Mouse (Mus musculus) liver, embryonic 11.5 days (tissue): Measurements from ENCODE around the gene Chkb. TPM values are rescaled to one million over a fixed set of nuclear protein-coding genes. Genes with fewer than 3 reads are reported as not detected.
A peak's percentile ranks its signal among the peaks of the same experiment; 100 is the strongest.

Experiments
- ATAC-seq: fragments of 200-750 bp; cut with Nextera tagmentation; replicated peaks from 2 replicates; pipeline ENCODE4 v1.8.0; 2017; ENCODE audit warnings: moderate number of reproducible peaks, mild to moderate bottlenecking, moderate TSS enrichment, moderate library complexity; ENCODE audit not compliant: low FRiP score
- DNase-seq: peaks from one replicate; pipeline ENCODE4 v3.0.0-alpha.2; 2017; ENCODE audit warnings: low spot score
- H3K27ac ChIP-seq: fragments of 300-500 bp; sonication (generic); 2 replicates; pipeline ENCODE4 v1.5.1; 2014; ENCODE audit warnings: mild to moderate bottlenecking, low read depth, low read length, control low read depth
- H3K27me3 ChIP-seq: fragments of 300-500 bp; sonication (generic); replicated peaks from 2 replicates; pipeline ENCODE4 v1.6.1; 2014; ENCODE audit warnings: low read length, mixed read lengths; ENCODE audit not compliant: control insufficient read depth, insufficient read depth
- H3K36me3 ChIP-seq: fragments of 300-500 bp; sonication (generic); 2 replicates; pipeline ENCODE4 v1.6.1; 2014; ENCODE audit warnings: mild to moderate bottlenecking, low read length, moderate library complexity, mixed read lengths; ENCODE audit not compliant: control insufficient read depth, insufficient read depth
- H3K4me1 ChIP-seq: fragments of 300-500 bp; sonication (generic); replicated peaks from 2 replicates; pipeline ENCODE4 v1.6.1; 2014; ENCODE audit warnings: low read length, mixed read lengths; ENCODE audit not compliant: control insufficient read depth, insufficient read depth
- H3K4me2 ChIP-seq: fragments of 300-500 bp; sonication (generic); 2 replicates; pipeline ENCODE4 v1.6.1; 2014; ENCODE audit warnings: mild to moderate bottlenecking, control low read depth, moderate library complexity
- H3K4me3 ChIP-seq: fragments of 300-500 bp; sonication (generic); 2 replicates; pipeline ENCODE4 v1.5.1; 2014; ENCODE audit warnings: low read depth, low read length, control low read depth
- H3K9ac ChIP-seq: fragments of 300-500 bp; sonication (generic); 2 replicates; pipeline ENCODE4 v1.6.1; 2014; ENCODE audit warnings: low read depth, low read length, control low read depth
- H3K9me3 ChIP-seq: fragments of 300-500 bp; sonication (generic); 2 replicates; pipeline ENCODE4 v1.6.1; 2016; ENCODE audit warnings: low read length, inconsistent platforms, mixed read lengths; ENCODE audit not compliant: control insufficient read depth
- WGBS: fragments of 180-500 bp; shearing (Covaris S2); extraction: QIAGEN DNeasy Blood & Tissue Kit; methylation state at CpG from one replicate; pipeline ENCODE4 v1.1.7; 2014; 5-methylcytosine and 5-hydroxymethylcytosine counted together
- polyA plus RNA-seq: library from polyadenylated mRNA; unstranded; fragments of >200 nt; fragmentation: Nextera tagmentation; extraction: Ambion mirVana; gene quantifications from 2 replicates; pipeline ENCODE4 v1.2.1, GENCODE M21; 2014

Chkb gene
- polyA plus RNA-seq = 43.5 and 47.5 TPM in 2 replicates

DNA sequence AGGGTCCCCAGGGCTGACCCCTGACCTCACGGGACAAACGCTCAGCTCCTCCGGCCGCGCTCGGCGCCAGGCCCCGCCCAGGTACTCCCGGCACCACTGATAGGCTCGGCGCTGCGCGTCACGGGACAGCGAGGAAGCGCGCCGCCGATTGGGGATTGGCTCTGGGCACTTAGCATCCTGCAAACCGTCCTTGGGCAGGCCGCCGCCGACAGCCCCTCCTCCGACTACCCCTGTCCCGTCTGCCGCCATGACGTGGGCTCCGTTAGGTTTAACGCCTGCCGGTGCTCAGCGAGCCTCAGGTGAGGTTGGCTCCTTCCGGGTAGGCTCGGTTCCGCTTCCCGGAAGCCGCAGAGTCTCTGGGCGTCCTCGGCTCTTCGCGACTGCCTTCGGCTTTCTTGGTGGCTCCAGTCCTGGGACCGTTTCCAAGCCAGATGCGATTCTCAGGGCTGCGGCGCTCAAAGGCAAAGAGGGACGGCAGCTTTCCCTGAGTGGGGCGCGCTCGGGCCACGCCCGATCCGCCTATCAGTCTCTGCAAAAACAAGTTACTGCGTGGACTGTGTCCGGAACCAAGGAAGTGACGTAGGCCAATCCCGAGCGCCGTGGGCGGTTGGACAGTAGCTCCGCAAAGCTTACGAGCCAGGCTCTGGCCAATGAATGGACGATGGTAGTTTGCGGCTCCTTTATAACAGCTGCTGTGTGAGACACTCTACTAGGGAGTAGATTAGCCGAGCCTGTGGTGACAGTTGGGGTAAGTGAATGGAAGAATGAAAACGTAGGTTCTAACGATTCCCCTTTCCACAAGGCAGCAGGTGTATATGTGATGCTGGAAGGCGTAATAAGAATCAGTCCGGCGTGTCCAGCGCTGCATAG lies at the start of gene Chkb, which contains the start of the genes C730034F03Rik and Gm44502:
Gene Chkb, minus strand, starts transcription at position 557 of the 870 bp plus-strand sequence.
Gene C730034F03Rik, plus strand, starts transcription at position 238 of the 870 bp plus-strand sequence.
Gene Gm44502, minus strand, starts transcription at position 345 of the 870 bp plus-strand sequence.
- Histone ChIP-seq H3K4me1 (peaks cover 11% of the 10 kb centered on the region), H3K27ac (peak within 1 kb of the TSS; percentile 96), H3K9ac (peak within 1 kb of the TSS; percentile 86), H3K36me3 (peaks cover 7% of the 10 kb centered on the region; the same call in 1 of the 2 replicates), H3K4me3 (peak within 1 kb of the TSS; percentile 76), H3K9me3 (no peaks in the 10 kb centered on the region), H3K27me3 (no peaks in the 10 kb centered on the region), H3K4me2 (peak within 1 kb of the TSS; percentile 93)
- ATAC-seq = peak; percentile 90
- under 1% methylated on average over 70 of the region's 70 CpGs for WGBS
- DNase-seq = peak; percentile 91

DNA sequence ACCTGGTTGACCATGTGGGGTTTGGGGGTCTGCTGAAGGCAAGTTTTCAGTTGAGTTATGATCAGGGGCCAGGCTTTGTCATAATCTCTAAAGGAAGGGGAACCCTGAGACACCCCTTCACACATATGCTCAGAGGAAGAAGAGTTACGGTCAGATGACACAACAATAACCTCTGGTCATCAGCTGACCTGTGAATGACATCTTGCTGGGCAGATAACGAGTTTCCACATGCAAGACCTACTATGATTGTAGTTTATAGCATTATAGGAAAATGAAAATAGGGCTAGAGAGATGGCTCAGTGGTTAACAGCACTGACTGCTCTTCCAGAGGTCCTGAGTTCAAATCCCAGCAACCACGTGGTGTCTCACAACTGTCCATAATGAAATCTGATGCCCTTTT lies 48.9 kb upstream of the Chkb start:
- ATAC-seq = no peak

GRCm38 (mm10) chr15:89477806-89478205 lies 48.1 kb upstream of the Chkb start:
- no peaks in the 10 kb centered on the region for H3K27me3 ChIP-seq
- WGBS = 64% methylated on average over 8 of the region's 8 CpGs
- H3K4me1 ChIP-seq = peaks cover 15% of the 10 kb centered on the region
- no peak for ATAC-seq
- DNase-seq = no peak
- peak overlapping the region; percentile 2; the same call in 1 of the 2 replicates for H3K4me3 ChIP-seq
- no peak overlapping the region for H3K27ac ChIP-seq
- H3K9me3 ChIP-seq = no peaks in the 10 kb centered on the region
- no peak overlapping the region for H3K9ac ChIP-seq
- H3K36me3 ChIP-seq = no peaks in the 10 kb centered on the region
- peak overlapping the region; percentile 14; the same call in 1 of the 2 replicates for H3K4me2 ChIP-seq

More for the DNA sequence above, 48.9 kb upstream of the Chkb start:
- no peak for DNase-seq
- Histone ChIP-seq H3K36me3 (no peaks in the 10 kb centered on the region), H3K27me3 (no peaks in the 10 kb centered on the region), H3K9ac (no peak overlapping the region), H3K4me3 (no peak overlapping the region), H3K4me2 (no peak overlapping the region), H3K27ac (no peak overlapping the region), H3K9me3 (no peaks in the 10 kb centered on the region), H3K4me1 (peaks cover 15% of the 10 kb centered on the region)
- 75% methylated on average over 3 of the region's 3 CpGs for WGBS

DNA sequence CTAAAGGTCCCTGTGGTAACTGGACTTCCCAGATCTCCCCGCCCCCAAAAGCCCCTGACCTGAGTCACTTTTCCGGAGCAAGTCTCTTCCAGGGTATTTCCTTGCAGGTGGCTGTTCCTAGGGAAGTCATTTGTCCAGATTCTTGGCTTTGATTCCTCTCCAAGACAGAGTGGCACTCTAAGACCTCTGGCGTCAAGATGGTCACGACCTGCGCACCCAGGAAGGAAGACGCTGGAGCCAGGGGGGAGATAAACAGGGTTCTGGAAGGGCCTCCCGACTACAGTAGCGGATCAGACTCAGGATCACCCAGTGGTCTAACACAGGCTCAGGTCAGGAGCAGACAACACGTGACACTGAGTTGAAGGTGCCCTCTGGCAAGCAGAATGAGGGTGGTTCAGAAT lies 47.4 kb upstream of the Chkb start, which contains the start of gene Arsa:
Gene Arsa, minus strand, starts transcription at position 335 of the 401 bp plus-strand sequence.
- ATAC-seq (no peak), DNase-seq (no peak)
- H3K4me2 ChIP-seq = peak within 1 kb of the TSS; percentile 77
- WGBS = 22% methylated on average over 9 of the region's 9 CpGs
- H3K36me3 ChIP-seq = no peaks in the 10 kb centered on the region
- H3K4me3 ChIP-seq = peak within 1 kb of the TSS; percentile 62
- H3K4me1 ChIP-seq = peaks cover 15% of the 10 kb centered on the region
- H3K27me3 ChIP-seq = no peaks in the 10 kb centered on the region
- no peaks in the 10 kb centered on the region for H3K9me3 ChIP-seq
- peak within 1 kb of the TSS; percentile 35 for H3K27ac ChIP-seq
- peak within 1 kb of the TSS; percentile 73 for H3K9ac ChIP-seq

- Histone ChIP-seq H3K27me3 (no peaks in the 10 kb centered on the region), H3K9ac (peak overlapping the region; percentile 73), H3K4me3 (peak overlapping the region; percentile 62), H3K9me3 (no peaks in the 10 kb centered on the region), H3K27ac (peak overlapping the region; percentile 35), H3K4me1 (peaks cover 15% of the 10 kb centered on the region), H3K4me2 (peak overlapping the region; percentile 77), H3K36me3 (no peaks in the 10 kb centered on the region)
- no peak for DNase-seq
- 5% methylated on average over 5 of the region's 5 CpGs for WGBS
- ATAC-seq = no peak
Measured at GRCm38 (mm10) chr15:89476475-89476815, 46.7 kb upstream of the Chkb start.

- peaks cover 15% of the 10 kb centered on the region for H3K4me1 ChIP-seq
- 9% methylated on average over 44 of the region's 44 CpGs for WGBS
- peak; percentile 92 for DNase-seq
- no peaks in the 10 kb centered on the region for H3K27me3 ChIP-seq
- peak overlapping the region; percentile 77 for H3K4me2 ChIP-seq
- H3K4me3 ChIP-seq = peak overlapping the region; percentile 62
- peak overlapping the region; percentile 35 for H3K27ac ChIP-seq
- H3K9me3 ChIP-seq = no peaks in the 10 kb centered on the region
- peak; percentile 98 for ATAC-seq
- peak overlapping the region; percentile 73 for H3K9ac ChIP-seq
- H3K36me3 ChIP-seq = no peaks in the 10 kb centered on the region
Measured at GRCm38 (mm10) chr15:89475611-89476474, 46.1 kb upstream of the Chkb start.

GRCm38 (mm10) chr15:89475293-89475600 lies 45.5 kb upstream of the Chkb start:
- peak overlapping the region; percentile 77 for H3K4me2 ChIP-seq
- no peaks in the 10 kb centered on the region for H3K27me3 ChIP-seq
- no peaks in the 10 kb centered on the region for H3K9me3 ChIP-seq
- H3K27ac ChIP-seq = no peak overlapping the region; the same call in 1 of the 2 replicates
- ATAC-seq (no peak), DNase-seq (no peak)
- H3K9ac ChIP-seq = peak overlapping the region; percentile 58
- no peaks in the 10 kb centered on the region for H3K36me3 ChIP-seq
- H3K4me1 ChIP-seq = peaks cover 15% of the 10 kb centered on the region
- 64% methylated on average over 7 of the region's 7 CpGs for WGBS
- peak overlapping the region; percentile 62 for H3K4me3 ChIP-seq

DNA sequence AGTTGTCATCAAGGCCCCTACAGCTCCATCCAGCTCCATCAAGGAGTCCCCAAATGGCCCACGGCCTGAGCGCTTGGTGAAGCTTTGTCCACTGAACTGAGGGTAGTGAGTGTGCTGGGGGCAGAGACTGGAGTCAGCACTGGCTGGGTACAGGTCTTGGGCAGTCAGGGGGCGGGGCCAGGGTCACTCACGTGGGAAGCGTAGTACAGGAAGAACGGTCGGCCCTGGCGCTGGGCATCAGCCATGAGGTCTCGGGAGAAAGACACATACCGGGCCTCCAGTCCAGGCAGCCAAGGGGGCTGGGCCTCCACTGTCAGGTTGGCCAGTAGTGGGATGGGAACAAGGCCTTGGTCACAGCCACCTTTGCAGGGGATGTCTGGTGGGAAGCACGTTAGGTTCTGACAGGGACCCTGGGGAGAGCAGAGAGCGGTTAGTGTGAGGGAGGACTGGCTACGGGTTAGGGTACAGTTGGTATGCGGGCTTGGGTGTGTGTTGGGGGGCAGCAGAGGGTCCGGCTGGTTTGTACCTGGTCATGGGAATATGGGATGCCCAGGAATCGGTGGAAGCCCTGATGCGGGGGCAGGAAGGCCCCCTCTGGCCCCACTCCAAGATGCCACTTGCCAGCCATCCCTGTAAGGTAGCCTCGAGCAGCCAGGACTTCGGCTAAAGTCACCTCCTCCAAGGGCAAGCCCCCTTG lies 45.0 kb upstream of the Chkb start:
- Histone ChIP-seq H3K9ac (no peak overlapping the region), H3K4me2 (peak overlapping the region; percentile 77), H3K9me3 (no peaks in the 10 kb centered on the region), H3K27ac (no peak overlapping the region), H3K27me3 (no peaks in the 10 kb centered on the region), H3K4me3 (no peak overlapping the region), H3K36me3 (no peaks in the 10 kb centered on the region), H3K4me1 (peaks cover 15% of the 10 kb centered on the region)
- DNase-seq = no peak
- ATAC-seq = no peak
- WGBS = 89% methylated on average over 19 of the region's 19 CpGs
